Mouse (Mus musculus) forelimb bud, embryonic 11.5 days (tissue): Measurements from ENCODE around the gene Rai14.

Experiments
- DNase-seq: peaks from one replicate; pipeline ENCODE4 v3.0.0-alpha.2; 2012; ENCODE audit warnings: low read depth, low spot score

Gene Rai14

DNA sequence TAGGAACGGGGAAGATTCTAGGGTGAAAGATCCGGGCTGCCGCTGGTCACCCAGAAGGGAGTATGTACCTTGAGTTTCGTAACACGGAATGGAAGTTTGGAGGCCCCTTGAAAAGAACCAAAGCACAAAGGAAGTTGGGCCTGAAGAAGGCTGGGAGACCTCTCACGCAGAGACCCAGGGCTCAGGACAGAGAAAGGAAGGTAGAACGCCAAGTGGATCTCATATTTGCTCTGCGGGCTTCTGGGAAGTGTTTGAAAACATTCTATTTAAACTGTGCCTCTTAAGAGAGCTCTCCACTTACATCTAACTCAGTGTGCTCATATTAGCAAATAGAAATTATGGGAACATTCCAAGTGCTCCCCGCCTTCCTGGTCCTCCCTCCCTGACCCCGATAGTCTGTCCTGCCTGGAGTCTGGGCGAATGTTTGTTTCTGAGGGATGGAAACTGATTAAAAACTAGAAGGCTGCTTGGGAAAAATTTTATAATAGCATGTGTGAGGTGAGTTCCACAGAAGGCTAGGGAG is 6.9 kb upstream of the Rai14 start:
- DNase-seq = no peak

- DNase-seq = no peak
These were observed 6.2 kb upstream of the Rai14 start for GRCm38 (mm10) chr15:10720671-10721070.

DNA sequence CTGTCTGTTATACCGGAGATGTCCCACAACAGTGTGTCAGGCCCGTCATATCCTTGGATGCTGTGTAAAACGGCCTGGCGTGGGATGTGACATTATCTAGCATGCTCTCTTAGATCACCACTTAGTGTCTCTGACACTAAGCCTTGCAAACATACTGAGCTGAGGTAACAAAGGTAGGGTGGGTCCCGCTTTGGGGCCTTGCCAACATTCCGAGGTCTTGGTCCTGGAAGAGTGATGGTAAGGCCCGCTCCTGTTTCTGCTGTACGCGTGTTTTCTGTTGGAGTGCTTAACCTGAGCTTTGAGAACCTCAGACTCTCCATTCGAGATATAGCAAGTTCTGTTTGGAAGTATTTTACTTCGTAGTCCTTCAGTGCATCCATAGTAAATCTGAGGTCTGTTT is 5.8 kb upstream of the Rai14 start:
- no peak for DNase-seq

GRCm38 (mm10) chr15:10719511-10719910 is 5.1 kb upstream of the Rai14 start:
- no peak for DNase-seq

DNA sequence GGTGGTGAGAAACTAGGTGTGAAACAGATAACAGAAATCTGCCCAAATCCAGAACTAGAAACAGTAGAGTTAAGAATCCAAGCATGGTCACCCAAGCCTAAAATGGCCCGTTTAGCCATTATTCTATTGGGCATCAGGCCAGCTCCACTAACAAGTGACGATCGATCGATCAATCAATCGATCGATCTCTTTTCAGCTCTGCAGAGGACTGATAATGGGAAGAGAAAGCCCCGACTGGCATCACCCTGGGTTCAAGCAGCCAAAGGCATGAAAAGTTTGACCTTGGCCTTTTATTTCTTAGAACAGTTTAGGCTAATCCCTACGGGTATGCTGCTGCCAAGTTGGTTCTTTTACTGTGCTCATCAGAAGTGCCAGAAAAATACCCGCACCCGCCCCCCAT is 4.3 kb upstream of the Rai14 start:
- no peak for DNase-seq

GRCm38 (mm10) chr15:10717284-10717683 is 2.9 kb upstream of the Rai14 start:
- DNase-seq = no peak

DNA sequence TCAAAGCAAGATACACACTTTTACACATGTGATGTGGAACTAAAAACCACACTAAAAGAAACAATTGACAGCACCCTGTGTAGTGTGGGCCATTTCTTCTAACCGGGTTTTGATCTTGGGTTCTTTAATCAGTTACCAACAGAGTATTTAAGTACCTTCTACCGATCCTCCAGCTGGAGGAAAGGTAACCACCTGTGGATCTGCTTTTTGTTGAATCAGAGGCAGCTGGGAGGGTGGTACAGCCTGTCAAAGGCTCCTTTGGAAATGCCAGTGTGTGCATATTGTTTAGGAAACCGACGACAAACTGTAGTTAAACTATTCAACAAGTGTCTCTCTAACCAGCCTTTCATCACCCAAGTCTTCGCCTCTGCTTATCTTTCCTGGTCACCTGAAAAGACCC is 1.5 kb upstream of the Rai14 start:
- DNase-seq = no peak

DNA sequence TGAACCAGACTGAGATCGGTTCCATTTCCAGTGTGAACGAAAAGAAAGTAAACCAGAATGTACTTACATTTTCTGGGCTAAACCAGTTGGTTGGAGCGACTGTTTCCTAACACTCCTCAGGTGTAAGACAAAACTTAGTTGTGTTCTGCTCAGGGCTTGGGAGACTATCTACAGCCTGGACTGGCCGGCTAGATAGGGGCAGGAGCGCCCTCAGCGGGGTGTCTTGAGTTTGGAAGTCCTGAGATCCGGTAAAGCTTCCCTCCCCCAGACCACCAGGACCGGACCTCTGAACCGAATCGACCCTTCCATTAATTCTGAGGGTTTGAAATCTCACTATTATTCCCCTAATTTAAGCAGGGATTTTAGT is 698 bp upstream of the Rai14 start:
- no peak for DNase-seq

DNA sequence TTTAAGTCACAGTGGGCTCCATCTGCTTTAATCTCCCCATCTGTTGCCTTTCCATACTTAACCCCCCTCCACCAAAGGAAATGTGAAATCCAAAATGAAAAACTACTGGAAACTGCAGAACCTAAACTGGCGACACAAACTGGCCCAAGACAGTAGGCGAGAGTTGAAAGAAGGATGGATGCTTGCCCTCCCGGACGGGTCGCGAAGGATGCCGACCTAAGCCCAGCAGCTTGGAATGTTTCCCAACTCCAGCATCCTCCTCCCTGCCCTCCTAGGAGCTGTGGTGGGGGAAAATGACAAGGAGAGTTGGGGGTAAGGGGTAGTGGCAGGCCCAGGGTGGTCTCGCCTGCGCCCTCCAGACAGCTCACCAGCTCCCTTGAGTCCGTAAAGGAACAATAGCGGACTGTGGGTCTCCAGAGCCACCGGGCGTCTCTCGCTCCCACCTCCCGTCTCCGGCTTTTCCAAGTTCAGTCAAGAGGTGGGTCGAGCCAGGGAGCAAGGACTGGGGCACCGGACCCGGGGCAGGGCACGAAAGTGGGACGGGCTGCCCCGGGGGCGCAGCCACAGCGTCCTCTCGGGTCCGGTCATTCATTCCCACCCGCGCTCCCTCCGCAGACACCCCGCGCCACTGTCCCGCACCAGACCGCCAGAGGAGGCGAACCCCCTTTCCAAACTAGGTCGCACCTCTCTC is 653 bp downstream of the Rai14 start:
- DNase-seq = peak; percentile 36

DNA sequence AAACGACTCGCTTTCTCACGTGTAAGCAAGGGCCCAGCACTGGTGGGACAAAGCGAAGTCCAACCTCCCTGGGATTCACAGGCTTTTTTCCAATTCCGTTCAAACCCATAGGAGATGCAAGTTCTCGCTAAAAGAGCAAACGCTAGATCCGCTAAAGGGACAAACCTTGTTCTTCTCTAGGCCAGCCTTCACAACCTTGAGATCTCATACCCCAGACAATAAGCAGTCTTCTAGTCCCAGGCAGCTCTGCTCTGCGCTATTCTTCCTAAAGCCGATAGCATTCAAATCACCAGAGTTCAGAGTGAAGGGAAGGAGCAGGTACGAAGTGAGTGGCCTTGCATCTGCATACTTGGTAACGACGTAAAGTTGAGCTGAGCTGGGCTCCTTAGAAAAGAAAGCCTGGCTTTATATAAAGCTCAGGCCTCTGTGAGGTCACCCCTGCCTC is 1.2 kb downstream of the Rai14 start:
- peak; percentile 24 for DNase-seq

DNA sequence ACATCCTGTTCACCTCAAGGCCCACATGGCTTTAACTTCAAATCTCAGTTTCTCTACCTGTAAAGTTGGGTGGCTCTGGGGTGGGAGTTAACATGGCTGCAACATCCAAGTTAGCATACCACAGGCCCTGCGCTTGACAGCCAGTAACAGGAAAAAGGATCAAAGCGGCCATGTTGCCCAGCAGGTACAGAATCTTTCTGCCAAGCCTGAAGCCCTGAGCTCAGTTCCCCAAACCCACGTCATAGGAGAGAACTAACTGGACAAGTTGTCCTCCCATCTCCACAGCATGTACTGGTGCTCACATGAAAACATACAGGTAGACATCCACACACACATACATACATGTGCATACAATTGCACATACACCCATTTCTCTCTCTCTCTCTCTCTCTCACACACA is 2.1 kb downstream of the Rai14 start:
- no peak for DNase-seq

DNA sequence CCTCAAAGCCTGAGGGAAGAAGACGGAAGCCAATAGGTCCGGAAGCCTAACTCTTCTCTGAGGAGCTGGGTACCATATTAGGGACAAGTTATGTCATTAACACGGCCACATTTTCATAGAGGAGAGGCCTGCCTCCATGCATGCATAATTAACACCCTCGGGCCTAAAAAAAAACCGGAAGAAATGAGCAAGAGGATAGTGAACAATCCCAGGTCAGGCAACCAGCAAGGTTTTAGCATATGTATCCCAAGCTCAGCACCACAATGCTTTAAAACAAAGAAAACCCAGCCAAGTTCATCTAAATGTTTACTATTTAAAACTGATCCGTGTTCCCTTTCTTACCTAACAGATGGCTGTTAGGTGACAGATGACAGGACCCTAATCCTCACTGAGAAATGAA is 3.2 kb downstream of the Rai14 start:
- no peak for DNase-seq

DNA sequence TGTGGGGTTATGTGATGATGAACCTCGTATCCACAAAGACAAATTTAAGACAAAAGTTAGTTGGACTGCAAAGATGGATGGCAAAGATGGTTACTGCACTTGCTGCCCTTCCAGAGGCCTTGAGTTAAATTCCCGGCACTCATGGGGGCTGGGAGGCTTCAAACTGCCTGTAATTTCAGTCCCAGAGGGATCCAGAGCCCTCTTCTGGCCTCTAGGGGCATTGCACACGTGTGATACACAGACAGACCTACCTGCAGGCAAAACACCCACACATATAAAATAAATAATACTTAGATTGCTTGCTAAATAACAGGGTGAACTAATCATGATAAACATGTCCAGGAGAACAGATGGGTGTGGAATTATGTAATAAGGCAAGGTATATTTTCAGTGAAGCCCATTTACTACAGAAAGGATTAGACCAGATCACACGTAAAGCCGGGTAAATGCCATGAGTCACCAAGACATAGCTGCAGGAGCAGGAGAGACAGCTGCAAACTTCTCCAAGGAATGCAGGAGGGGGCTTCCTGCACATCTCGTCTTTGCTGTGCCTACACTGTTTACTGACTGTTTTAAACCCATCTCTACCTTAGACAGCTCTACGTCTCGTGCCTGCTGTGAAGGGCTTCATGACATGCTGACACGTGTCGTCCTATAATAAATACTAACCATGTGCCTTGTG is 5.7 kb downstream of the Rai14 start:
- DNase-seq = no peak

- no peak for DNase-seq
These were observed 7.3 kb downstream of the Rai14 start for GRCm38 (mm10) chr15:10707109-10707508.

- DNase-seq = no peak
These were observed 8.0 kb downstream of the Rai14 start for GRCm38 (mm10) chr15:10706414-10706813.

DNA sequence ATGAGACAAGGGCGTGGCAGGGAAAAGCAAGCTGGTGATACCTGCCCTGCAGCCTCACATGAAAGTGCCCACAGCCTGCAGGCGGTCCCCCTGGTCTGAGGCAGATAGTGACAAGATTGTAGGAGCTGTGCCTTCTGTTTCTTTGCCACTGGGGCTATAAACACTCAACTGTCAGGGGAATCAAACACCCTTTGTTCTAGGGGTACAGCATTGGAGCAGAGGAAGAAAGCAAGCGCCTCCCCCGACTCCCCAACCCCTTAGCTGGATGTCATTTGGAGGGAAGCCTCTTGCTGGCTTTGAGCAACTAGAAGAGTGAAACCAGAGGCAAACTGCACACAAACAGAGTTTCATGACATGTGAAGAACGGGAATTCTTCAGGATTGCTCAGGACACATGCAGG is 8.7 kb downstream of the Rai14 start:
- no peak for DNase-seq

DNA sequence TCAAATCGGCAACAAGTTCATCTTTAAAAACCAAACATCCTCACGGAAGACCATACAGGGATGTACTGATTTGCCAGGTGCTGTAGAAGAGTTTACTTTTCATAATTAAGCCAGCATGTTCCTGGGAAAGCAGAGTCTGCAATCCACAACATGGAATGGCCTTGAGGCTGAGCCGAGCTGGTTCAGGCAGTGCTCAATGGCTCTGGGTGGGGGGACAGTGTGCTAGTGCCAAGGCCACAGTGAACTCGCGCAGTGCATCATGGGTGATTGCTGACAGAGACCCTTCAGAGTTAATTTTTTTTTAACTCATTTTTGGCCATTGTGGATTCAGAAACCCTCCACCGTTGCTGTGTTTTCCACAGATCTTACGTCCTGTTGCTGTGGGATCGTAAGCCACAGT is 10.1 kb downstream of the Rai14 start:
- no peak for DNase-seq

- DNase-seq = no peak
These were observed 12.9 kb downstream of the Rai14 start for GRCm38 (mm10) chr15:10701571-10701970.

DNA sequence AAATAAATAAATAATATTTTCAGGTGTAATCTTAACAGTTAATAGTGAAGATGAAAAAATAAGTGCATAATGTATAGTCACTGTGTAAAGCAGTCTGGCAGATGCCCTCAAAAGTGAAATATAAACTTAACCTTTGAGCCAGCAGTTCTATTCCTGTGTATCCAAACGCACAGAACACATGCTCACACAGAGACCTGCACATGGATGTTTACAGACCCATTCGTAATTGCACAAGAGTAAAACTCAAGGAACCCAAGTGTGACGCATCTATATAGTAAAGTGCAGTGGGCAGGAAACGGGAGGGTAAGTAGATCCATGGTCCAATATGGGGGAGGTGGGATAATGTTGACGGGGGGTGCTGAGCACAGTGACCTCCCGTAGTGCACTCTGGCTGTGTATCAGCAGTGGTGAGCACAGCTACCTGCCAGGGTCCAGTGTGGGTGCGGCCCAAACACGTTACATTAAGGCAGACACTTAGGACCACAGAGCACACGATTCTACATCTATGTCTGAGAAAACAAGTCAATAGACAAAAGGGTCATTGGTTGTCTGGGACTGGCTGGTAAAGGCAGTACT is 13.4 kb downstream of the Rai14 start:
- DNase-seq = no peak

DNA sequence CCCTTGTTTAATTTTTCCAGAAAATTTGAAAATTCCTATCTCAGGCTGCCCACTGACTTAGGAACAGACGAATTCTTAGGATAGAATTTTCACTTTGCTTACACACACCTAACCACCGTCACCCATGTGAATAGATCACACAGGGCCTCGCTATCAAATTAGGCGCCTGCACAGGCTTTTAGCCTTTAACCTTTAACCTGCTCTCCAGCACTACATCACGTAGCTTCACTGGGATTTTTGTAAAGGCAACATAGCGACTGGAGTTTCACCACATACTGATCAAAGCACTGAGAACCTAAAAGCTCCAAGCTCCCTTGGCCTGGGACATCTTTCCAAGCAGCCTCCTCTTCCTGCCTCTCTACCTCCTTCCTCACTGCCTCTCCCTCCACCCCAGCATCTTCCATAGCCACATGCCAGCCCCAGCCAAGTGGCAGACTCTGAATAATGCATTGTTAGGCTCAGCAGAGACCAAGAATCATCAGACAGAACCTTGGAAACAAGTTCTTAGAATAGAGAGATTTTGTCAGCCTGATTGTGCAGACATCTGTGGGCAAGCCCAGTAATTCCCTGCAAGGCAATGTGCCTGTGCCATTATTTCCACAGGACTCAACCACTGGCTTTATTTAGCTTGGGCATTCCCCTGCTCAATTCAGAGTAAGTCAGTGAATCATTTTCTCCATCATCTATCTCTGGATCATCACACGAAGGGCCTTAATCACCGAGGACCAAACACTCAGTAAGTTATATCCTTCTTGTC is 17.8 kb downstream of the Rai14 start:
- DNase-seq = no peak

GRCm38 (mm10) chr15:10692627-10693026 is 21.8 kb downstream of the Rai14 start:
- no peak for DNase-seq

- no peak for DNase-seq
These were observed 22.9 kb downstream of the Rai14 start for GRCm38 (mm10) chr15:10691481-10691880.
